Mouse (Mus musculus) adrenal gland, postnatal 4 days (tissue): ENCODE results near the gene Vti1a. TPM values are rescaled to one million over a fixed set of nuclear protein-coding genes. Genes with fewer than 3 reads are reported as not detected.

Experiments used
- DNase-seq, 2 experiments: peaks; one replicate each; pipeline ENCODE4 v3.0.0; 2021 to 2022; ENCODE audit warnings: low spot score in 2 of 2, mixed read lengths in 2 of 2
- total RNA-seq, 2 experiments: library from RNA; stranded (reverse); gene quantifications; 2 replicates each; pipeline ENCODE4 v1.2.3; 2021

The Vti1a gene
- total RNA-seq, 2 experiments from 2014 or later, result 37.4 to 38.1 TPM

DNA sequence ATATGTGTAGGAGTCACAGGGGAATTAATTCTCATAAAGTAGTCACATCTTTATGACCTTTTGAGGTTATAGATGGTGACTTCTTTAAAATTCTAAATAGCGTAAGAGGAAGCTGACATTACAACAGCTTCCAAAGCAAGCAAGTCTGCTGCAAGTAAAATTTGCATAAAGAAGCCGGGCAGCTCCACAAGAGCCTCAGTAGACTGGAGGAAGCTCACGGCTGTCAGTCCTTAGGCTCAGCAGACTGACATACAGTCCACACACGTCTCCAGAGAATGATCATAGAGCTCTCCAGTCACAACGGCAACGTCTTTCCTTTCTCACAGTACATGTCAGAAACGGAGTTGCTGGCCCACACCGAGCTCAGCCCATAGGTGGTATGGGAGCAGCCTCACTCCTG, 4.2 kb upstream of the Vti1a start:
- no peak for DNase-seq

DNA sequence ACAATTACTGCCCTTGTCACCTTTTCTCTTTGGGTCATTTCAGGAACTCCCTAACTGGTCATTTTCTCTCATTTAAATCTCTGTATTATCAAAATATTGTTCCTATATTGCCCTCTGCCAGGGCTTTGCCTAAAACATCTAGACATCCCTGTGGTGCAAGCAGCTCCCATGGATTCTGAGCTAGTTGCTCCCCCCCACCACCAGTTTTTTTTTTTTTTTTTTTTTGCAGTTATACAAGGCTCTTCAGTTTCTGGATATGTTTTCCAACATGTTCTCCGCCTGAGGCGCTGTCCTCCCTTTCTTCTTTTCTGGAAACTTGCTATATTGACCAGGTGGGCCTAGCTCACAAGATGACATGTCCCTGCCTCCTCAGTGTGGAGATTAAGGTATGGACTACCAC, 2.4 kb upstream of the Vti1a start:
- DNase-seq, result no peak

DNA sequence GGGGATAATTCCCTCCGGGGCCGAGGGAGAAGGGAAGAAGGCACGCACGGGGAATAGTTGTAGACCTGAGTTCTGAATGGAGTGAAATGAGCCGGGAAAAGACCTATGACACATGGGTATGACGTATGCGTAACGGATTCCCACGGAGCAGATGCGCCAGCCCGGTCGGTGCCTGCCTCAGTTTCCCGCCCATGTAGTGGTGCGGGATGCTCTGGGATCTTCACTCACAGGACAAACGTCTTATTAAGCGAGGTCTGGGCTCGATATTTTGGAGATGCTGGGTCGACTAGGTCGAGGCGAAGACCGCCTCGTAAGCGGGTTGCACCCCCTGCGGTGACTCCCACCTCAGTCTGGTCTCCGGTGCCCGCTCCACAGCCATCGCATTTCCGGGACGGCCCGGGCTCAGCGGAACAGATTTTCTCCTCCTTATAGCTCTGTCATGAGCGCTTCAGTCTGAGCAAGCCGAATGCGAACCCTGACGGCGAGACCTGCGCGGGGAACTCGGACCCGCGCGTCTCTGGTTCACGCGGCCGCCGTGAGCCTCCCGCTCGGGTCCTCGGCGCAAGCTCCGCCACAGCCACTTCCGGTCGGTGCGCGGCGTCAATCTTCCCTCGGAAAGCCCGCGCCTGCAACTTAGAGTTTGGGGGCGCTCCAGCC, 515 bp upstream of the Vti1a start, which contains the start of gene Zdhhc6:
Gene Zdhhc6 (minus strand): TSS at position 581 of the 657 bp plus-strand sequence.
- DNase-seq, result peak; percentile 56 to 66

DNA sequence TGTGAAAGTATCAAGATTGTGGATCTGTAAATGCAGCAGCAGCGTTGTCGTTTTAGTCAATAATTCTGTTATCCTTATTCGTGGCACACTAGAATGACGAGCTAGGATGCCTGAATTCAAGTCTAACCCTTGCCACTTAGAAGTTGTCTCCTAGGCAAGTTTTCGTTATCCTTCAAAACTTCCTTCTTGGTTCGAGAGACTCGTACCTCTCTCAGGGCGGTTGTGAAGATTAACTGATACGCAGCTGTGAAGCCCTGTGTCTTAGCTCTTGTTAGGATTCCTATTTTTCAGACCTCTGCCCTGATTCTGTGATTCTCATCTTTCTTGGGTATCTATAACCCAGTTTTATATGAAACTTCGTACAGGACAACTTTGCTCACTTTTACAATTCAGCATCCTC, 806 bp downstream of the Vti1a start:
- no peak for DNase-seq

DNA sequence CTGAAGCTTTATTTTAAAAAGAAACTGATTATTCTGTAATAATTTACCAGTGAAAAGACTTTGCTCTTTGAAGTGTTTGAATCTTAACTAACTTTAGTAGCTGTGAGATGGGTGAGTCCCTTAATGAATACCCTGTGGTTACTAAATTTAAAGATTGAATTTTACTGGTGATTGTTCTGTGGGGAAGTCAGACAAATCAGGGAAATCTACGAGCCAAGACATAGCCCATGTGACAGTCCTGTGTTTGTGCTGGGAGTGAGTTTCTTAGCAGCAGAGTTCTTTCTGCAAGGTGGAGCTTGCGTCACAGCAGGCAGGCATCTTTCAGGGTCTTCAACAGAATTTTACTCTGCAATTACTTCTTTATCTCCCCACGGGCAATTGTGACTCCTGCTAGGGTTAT, 2.9 kb downstream of the Vti1a start:
- no peak for DNase-seq

DNA sequence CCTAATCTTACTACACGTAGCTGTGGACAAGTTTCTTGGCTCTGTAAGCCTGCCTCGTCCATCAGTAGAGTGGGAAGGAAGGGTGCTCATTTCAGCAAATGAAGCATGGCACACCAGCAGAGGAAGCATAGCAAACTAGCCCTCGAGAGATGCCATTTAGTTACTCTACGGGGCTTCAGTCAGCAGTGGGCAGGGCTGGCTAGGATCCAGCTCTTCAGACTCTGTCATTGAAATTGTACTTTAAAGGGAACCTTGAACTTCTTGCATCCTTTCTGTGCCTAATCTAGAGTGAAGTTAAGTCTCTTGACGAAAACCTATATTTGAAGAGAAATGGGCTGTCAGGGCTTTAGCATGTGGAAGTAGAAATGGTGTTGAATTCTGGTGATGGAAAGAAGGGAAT, 3.4 kb downstream of the Vti1a start:
- no peak for DNase-seq

DNA sequence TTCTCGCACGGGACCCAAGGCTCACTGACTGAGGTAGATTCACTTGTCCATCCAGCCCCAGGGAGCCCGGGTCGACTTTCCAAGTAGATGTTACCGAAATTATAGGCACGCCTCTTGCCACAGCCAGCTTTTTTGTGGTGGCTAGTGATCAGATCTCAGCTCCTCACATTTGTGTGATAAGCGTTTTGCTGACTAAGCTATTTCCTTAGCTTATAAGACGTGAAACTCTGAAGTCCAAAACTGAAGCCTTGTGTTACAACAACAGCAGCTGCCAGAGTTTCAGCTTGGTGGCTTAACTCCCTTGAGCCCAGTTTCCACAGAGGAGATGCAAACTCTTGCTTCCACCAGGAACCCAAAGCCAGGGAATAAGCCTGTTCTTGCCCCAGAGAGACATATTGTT, 6.5 kb downstream of the Vti1a start:
- no peak for DNase-seq

DNA sequence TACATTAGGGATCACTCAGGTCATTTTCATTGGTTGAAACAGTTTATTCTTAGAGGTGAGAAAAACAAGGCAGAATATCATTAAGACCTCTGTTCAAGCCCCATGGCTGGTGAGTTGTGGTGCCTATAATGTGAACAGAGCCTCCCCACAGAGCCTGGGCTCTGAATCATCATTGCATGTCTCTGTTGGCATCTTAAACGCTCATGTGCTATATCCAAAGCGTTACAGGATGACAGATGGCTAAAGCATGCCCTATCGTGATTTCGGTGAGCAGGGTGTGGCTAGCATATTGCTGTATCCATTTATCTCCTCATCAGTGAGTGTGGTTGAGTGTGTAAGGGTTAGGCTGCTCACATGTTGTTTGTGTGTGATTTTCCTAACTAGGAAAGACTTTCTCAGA, 11.4 kb downstream of the Vti1a start:
- DNase-seq, result no peak

DNA sequence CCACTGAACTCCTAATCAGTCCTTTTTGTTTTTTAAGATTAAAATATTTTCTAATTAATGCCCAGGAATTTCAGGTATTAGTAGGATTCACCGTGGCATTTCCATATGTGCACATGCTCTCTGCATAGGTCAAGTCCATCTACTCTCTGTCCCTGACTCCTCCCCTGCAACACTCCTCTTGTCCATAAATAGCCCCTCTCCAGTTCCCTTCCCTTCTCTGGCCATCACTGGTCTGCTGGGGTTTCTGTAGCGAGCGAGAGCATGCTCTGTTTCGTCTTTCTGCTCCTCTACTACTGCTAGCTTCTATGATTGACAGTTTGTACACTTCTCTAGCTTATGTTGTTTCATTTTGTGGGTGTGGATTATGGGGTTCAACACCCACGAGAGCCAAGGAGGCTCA, 15.7 kb downstream of the Vti1a start:
- no peak for DNase-seq

DNA sequence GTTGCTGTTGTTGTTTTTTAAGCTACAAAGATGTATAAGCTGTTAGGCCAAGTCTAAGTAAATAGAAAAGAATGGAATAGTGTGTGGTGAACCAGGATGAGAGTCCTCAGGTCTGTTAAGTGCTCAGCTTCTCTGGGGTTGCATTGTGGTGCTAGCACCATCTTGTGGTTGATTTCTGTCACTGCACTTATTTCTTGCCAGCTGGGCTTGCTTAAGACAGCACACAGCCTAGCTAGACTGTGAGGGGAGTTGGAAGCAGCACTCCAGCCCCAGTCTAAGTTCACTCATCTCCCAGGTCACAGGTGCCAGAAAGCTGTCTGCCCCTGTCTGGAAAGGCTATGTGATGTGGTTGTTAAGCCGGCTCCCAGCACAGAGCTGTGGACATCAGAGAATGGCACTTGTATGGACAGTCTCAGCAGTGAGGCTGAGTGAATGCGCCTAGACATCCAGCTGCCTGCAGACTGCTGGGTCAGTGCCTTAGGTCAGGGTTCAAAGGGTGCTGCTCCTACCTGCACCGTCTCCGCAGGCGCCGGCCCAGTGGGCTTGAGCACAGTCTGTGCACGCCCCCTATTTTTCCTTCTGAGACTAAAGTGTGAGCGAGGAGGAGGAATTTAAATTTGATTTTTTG, 16.7 kb downstream of the Vti1a start:
- DNase-seq, result peak in 1 of 2 experiments; percentile 20

DNA sequence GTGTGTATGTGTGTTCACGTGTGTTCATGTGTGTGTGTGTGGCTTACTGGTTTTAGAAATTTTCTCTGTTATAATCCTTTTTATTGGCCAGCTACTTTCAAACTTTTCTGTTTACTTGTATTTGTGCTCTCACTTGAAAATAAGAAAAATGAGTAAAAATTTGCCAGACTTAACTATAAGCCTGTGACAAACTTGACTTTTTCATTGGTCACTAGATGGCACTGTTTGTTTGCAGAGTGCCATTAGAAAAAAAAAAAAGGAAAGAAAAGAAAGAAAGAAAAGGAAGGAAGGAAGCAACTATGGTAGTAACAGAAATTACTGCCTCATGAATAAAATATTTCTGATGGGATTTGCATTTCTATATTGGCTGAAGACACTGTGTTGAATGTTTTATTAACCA, 19.8 kb downstream of the Vti1a start:
- DNase-seq, result no peak

DNA sequence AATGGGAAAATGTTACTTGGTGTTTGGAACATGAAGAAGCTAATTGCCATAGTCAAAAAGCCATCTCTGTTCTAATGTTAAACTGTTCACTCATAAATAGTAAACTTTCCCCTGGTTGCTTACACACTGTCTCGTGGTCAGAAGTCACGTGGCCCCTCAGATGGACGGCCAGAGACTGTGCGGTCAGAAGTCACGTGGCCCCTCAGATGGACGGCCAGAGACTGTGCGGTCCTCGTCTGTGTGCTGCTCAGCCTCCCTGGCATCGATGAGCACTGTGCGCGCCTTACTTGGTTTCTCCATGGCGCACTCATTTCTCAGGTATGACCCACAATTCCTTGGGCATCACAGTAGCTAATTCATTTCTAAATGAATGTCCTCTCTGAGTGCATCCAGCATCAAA, 20.3 kb downstream of the Vti1a start:
- DNase-seq, result no peak

DNA sequence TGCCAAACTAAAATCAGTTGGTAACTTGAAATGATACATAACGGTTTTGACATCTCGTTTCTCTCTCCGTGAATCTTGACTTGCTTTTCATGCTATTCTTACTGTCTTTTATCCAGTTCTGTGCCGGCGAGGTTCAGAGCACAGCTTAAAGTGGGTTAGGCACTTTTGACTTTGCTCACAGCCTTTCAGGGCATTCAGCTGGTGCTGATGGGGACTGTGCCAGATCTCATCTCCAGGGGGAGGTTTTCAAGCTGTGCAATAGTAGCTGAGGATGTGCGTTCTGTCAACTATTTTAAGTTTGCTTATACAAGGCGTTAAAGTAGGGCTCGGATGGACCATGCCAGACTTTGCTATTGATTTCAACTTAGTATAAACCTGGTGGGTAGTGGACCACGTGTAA, 21.0 kb downstream of the Vti1a start:
- no peak for DNase-seq

DNA sequence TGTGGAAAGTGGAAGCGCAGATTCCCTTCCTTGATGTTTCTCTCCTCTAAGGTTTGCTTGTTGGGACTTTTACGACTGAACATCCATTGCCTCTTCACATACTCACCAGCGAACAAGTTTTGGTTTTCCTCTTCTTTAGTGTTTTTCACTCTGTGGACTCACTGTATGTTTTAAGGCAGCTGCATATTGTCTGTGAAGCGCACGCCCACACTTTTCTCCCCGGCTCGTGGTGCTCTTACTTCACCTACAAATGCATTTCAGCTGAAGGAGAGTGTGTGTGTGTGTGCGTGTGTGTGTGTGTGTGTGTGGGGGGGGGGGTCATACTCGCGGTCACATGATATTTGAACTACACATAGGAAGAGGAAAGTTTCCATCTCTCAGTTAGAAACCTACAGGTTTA, 21.6 kb downstream of the Vti1a start:
- DNase-seq, result no peak

DNA sequence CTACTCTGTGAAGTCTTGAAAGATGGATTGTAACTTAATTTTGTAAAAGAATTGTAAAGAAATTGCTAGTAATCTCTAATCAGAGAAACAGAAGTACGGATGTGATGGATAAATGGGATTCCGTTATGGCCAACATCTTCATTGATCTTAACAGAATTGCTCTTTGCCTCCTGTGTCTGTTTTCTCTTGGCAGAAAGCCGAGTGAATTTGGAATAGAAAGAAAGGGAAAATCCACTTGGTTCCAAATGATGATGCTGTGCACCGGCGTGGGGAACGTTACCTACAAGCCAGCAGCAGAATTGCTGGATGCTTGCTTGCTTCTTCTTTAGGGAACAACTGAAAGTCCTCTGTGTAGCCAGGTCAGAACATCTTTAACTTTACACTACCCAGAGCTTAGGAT, 24.4 kb downstream of the Vti1a start:
- no peak for DNase-seq

DNA sequence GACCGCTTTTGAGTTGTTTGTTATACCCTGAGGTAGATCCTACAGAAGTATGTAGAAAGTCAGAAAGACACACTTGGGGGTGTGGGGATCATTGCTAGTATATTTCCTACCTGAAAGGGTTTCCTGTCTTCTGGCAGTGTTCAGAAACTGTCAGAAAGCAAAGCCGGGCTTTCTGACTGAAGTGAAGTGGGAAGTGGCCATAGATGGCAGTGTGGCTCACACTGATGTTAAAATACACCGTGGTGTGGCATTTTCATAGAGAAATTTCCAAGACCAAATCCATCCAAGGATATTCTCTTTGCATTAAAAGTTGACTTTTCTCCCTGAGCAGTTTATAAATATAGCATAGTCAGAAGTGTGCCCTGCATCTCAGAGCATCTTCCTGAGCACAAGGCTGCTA, 25.3 kb downstream of the Vti1a start:
- no peak for DNase-seq

DNA sequence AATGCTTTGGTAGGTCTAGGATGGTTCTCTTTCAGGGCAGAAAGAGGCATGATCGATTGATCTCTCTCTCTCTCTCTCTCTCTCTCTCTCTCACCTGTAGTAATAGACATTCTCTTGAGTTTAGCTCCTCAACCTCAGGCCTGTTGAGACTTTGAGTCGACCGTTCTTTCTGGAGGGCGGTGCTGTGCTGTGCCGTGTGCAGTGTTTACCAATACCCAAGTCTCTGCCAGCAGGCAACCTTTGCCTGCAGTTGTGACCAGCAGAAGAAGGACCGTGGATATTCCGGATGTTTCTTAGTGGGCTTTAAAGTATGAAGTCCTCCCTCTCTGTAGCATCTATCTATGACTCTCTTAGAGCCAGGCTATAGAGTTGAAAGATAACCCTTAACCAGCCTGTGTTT, 26.3 kb downstream of the Vti1a start:
- DNase-seq, result no peak

DNA sequence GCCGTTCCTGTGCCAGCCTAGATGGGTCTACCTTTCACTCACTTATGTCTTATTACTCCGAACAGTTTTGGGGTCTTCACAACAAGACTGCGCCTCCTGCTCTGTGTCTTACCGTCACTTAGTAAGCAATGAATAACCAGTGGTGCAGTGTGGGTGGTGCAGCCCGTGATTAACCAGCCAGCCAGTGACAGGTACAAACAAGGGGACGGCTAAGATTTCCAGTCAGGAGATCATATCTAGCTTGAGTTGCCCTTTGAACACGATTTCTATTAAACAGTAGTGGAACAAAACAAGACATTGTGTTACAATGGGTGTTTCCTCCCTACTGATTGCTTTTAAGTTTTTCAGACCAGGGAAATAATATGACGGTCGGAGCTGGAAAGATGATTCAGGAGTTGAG, 27.2 kb downstream of the Vti1a start:
- DNase-seq, result no peak

DNA sequence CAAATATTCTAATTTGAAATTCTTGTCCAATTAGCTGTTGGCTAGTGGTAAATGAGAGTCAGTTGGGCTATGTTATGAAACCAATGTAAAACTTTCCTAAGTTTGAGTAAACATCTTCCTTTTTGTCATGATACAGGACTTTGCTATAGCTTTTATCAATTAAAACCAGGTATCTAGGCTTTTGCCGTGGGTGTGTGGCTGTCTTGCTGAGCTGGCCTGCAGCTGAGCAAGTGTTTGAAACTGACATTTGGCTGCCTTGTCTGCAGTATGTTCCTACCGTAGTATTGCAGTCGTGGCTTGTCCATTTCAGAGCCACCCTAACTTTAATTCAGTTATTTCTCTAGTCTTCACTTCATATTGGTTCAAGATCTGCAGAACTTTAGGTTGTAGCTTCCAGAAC, 32.1 kb downstream of the Vti1a start:
- DNase-seq, result no peak

DNA sequence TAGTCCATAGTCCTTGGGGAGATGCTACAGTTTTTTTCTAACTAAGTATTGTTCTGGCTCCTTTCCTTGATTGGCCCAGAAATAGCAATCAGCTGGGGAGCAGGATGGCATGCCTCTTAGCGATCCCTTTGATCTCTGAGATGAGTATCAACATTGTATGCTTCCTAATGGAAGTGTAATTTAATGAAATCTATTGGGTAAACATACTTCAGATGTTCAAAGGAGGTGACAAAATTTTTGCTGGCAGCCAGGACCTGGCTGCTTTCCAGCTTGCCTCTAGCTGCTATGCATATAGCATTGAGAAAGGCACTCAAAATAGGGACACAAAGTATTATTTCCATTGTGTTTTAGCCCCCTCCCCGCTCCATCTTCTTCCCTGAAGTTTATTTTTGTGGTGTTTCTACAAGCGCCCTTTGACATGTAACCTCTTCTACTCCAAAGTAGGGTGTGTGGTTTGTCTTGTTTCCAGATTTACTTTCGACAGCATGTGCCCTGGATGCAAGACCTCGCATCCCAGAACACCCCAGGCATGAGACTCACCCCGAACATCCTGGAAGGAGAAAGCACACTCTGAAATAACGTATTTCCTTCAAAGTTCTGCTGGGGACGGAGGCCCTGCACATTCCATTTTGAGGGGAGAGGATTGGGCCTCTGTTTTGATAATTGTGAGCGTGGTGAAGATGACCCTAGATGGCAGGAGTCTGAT, 34.7 kb downstream of the Vti1a start:
- no peak for DNase-seq

DNA sequence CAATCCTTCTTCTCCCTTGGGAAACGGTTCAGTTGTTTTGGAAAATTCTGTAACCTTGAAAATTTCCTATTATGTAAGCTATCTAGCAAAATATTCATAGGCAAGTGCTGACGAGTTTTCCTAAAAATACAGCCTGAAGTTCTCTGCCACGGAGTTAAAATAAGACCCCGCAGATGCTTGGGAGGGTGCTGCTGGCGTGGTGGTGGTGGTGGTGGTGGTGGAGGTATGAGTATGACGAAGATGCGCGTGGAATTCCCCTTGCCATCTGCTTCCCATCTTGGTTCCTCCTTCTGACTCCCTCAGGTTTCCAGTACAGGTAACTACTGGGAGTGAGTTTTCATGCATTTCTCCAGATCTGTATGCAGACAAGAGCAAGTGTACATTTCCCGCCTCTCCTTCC, 46.5 kb downstream of the Vti1a start:
- no peak for DNase-seq

DNA sequence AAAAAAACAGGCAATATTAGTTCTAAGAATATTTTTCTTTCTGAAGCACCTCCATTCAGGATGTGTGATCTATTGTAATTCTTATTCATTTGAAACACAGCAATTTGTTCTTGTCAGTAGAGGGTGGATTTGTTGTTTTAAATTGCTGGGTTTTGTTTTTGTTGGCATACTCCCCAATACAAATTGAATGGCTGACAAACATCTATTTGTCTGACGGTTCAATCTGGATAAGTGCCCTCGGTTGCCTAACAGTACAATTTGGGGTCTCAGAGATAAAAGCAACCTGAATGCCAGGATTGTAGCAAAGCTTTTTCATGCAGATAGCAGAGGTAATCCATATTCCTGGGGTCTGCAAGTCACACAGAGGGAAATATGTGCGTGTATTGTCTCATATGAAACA, 53.6 kb downstream of the Vti1a start:
- DNase-seq, result no peak

DNA sequence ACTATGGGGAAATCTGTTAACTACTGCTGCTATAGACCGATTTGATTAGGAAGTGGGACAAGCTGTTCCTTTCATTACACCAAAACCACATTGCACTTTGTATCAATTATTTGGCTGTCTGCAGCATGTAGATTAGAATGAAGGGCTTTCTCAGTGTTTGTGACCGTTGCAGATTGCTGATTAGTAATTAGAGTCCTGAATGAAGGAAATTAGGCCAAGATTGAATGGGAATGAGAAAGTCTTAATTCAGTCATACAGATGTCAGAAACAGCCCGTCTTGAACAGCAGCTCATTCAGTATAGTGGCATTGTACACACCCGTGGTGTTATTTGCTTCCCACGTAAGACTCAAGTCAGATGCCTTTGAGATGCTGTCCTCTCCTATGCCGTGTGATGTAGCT, 60.2 kb downstream of the Vti1a start:
- DNase-seq, result no peak
